23 mouse cellular contexts compared by ENCODE assay signal in genomic region chr1:77175214-77175613, GRCm38 (mm10).
A peak's percentile ranks its signal among the peaks of the same experiment; 100 is the strongest.
DNase-seq lines count a peak whose midpoint lies in the region; ATAC-seq and TF ChIP-seq lines count a peak whose summit lies in the region.
"Had no signal": no experiment of that assay in that cellular context is flagged by ENCODE, and none has a peak within 500 bp of the region (broad histone marks: within the 10 kb centered on the region; RNA-seq: fewer than 3 reads in every experiment).

No protein-coding gene starts in this region.

- 35% methylated on average over 3 of the region's 3 CpGs for WGBS in stomach, embryonic 16.5 days
- WGBS in stomach, postnatal 0 days, result 47% methylated on average over 3 of the region's 3 CpGs

- DNase-seq in layer of hippocampus, adult 2 months (ENCODE audit: low spot score in 2 of 2), result peak; percentile 5 to 15
- DNase-seq in layer of hippocampus, postnatal 10 days (ENCODE audit: low spot score in 2 of 2), result no peak
- peak; percentile 6 to 11 for DNase-seq in left cerebral cortex, postnatal 25 days (ENCODE audit: low spot score in 2 of 2)
- DNase-seq in left cerebral cortex, postnatal 4 days, result no peak
- no peak for DNase-seq in stomach, postnatal 0 days (ENCODE audit: low spot score)
- DNase-seq: adrenal gland, postnatal 14 days; cerebellum, adult 2 months; cerebellum, postnatal 10 days; gastrocnemius, postnatal 10 days; heart, adult 2 months; heart, postnatal 14 days had no signal

- no peaks in the 10 kb centered on the region; the same call in 1 of the 2 replicates for H3K4me1 ChIP-seq in stomach, embryonic 16.5 days (ENCODE audit: control insufficient read depth, insufficient read depth, low read length)
- H3K4me1 ChIP-seq in stomach, postnatal 0 days (replicated peaks; ENCODE audit: control insufficient read depth, insufficient read depth), result no peaks in the 10 kb centered on the region
- H3K4me1 ChIP-seq: embryonic facial prominence, embryonic 15.5 days; forebrain, embryonic 10.5 days; heart, embryonic 15.5 days; hindbrain, embryonic 10.5 days had no signal

- TF ChIP-seq CTCF in layer of hippocampus, adult 2 months (conservative IDR thresholded peaks at IDR 0.05), result no peak
- no peak for TF ChIP-seq CTCF in stomach, postnatal 0 days (IDR thresholded peaks at IDR 0.05; ENCODE audit: low read depth)

- H3K4me2 ChIP-seq in stomach, embryonic 16.5 days (ENCODE audit: low read depth, low read length), result no peak overlapping the region
- H3K4me2 ChIP-seq in stomach, postnatal 0 days (replicated peaks; ENCODE audit: low read depth), result no peak overlapping the region
- H3K4me2 ChIP-seq: embryonic facial prominence, embryonic 15.5 days; heart, embryonic 11.5 days; heart, embryonic 15.5 days; hindbrain, embryonic 14.5 days had no signal

- H3K27ac ChIP-seq in layer of hippocampus, adult 2 months, result no peak overlapping the region
- H3K27ac ChIP-seq in stomach, embryonic 16.5 days (ENCODE audit: low read length), result no peak overlapping the region; the same call in 1 of the 2 replicates
- H3K27ac ChIP-seq in stomach, postnatal 0 days (replicated peaks), result no peak overlapping the region
- H3K27ac ChIP-seq: embryonic facial prominence, embryonic 15.5 days; forebrain, embryonic 10.5 days; heart, adult 2 months; heart, embryonic 15.5 days; hindbrain, embryonic 10.5 days; hindbrain, embryonic 14.5 days had no signal

- no peaks in the 10 kb centered on the region for H3K9me3 ChIP-seq in stomach, embryonic 16.5 days (replicated peaks; ENCODE audit: control insufficient read depth, low read length)
- H3K9me3 ChIP-seq in stomach, postnatal 0 days (ENCODE audit: control insufficient read depth, low read length), result no peaks in the 10 kb centered on the region
- H3K9me3 ChIP-seq: embryonic facial prominence, embryonic 15.5 days; forebrain, embryonic 10.5 days; heart, embryonic 15.5 days; hindbrain, embryonic 10.5 days had no signal

- intact Hi-C loops in left cerebral cortex, postnatal 25 days (cut with DNase I), result no loop called here
- intact Hi-C loops in left cerebral cortex, postnatal 4 days (cut with DNase I), result no loop called here

- H3K9ac ChIP-seq in stomach, embryonic 16.5 days (ENCODE audit: low read length), result no peak overlapping the region
- no peak overlapping the region for H3K9ac ChIP-seq in stomach, postnatal 0 days (ENCODE audit: low read length)
- H3K9ac ChIP-seq: embryonic facial prominence, embryonic 15.5 days; heart, embryonic 15.5 days; hindbrain, embryonic 14.5 days had no signal

- ATAC-seq in stomach, embryonic 16.5 days (ENCODE audit: insufficient read depth, low FRiP score), result 0 out of 2 replicates have a peak, but pooled peaks have one; percentile 25
- no peak for ATAC-seq in stomach, postnatal 0 days (ENCODE audit: low FRiP score, low TSS enrichment)
- ATAC-seq: activated CD4-positive, CD25-positive, alpha-beta regulatory T cell, adult 4 months; forebrain, embryonic 14.5 days; Patski had no signal

- H3K36me3 ChIP-seq in stomach, embryonic 16.5 days (ENCODE audit: control insufficient read depth, insufficient read depth, low read length), result no peaks in the 10 kb centered on the region
- H3K36me3 ChIP-seq in stomach, postnatal 0 days (ENCODE audit: control insufficient read depth, insufficient read depth, low read length), result no peaks in the 10 kb centered on the region
- H3K36me3 ChIP-seq: embryonic facial prominence, embryonic 15.5 days; forebrain, embryonic 10.5 days; heart, embryonic 15.5 days; hindbrain, embryonic 10.5 days had no signal

- H3K27me3 ChIP-seq in stomach, embryonic 16.5 days (ENCODE audit: control insufficient read depth, insufficient read depth, low read length), result no peaks in the 10 kb centered on the region
- no peaks in the 10 kb centered on the region for H3K27me3 ChIP-seq in stomach, postnatal 0 days (ENCODE audit: control insufficient read depth, insufficient read depth, low read length)
- H3K27me3 ChIP-seq: CH12.LX; embryonic facial prominence, embryonic 15.5 days; heart, embryonic 15.5 days; Patski had no signal

- no peak overlapping the region for H3K4me3 ChIP-seq in layer of hippocampus, adult 2 months
- H3K4me3 ChIP-seq in stomach, embryonic 16.5 days (replicated peaks; ENCODE audit: low read length), result no peak overlapping the region
- H3K4me3 ChIP-seq in stomach, postnatal 0 days (ENCODE audit: low read depth, low read length), result no peak overlapping the region
- H3K4me3 ChIP-seq: embryonic facial prominence, embryonic 15.5 days; erythroblast, embryonic 14.5 days; forebrain, embryonic 10.5 days; heart, adult 2 months; heart, embryonic 15.5 days; hindbrain, embryonic 10.5 days had no signal

- TF ChIP-seq EP300 in stomach, postnatal 0 days (optimal IDR thresholded peaks at IDR 0.05), result no peak

Comparison
In these comparisons a context has a peak if more than half of its experiments do, and no peak if none do; other contexts are left out.
1. DNase-seq: peak in layer of hippocampus, adult 2 months (2 of 2) and left cerebral cortex, postnatal 25 days (2 of 2); none in layer of hippocampus, postnatal 10 days (0 of 2), left cerebral cortex, postnatal 4 days (single experiment) and stomach, postnatal 0 days (single experiment).